Mouse (Mus musculus): ENCODE results near the gene Snai3. TPM values are rescaled to one million over a fixed set of nuclear protein-coding genes. Genes with fewer than 3 reads are reported as not detected.

Snai3 gene
- not detected in 2 replicates for polyA plus RNA-seq (2014; fragmentation: Nextera tagmentation; extraction: Ambion mirVana)

DNA sequence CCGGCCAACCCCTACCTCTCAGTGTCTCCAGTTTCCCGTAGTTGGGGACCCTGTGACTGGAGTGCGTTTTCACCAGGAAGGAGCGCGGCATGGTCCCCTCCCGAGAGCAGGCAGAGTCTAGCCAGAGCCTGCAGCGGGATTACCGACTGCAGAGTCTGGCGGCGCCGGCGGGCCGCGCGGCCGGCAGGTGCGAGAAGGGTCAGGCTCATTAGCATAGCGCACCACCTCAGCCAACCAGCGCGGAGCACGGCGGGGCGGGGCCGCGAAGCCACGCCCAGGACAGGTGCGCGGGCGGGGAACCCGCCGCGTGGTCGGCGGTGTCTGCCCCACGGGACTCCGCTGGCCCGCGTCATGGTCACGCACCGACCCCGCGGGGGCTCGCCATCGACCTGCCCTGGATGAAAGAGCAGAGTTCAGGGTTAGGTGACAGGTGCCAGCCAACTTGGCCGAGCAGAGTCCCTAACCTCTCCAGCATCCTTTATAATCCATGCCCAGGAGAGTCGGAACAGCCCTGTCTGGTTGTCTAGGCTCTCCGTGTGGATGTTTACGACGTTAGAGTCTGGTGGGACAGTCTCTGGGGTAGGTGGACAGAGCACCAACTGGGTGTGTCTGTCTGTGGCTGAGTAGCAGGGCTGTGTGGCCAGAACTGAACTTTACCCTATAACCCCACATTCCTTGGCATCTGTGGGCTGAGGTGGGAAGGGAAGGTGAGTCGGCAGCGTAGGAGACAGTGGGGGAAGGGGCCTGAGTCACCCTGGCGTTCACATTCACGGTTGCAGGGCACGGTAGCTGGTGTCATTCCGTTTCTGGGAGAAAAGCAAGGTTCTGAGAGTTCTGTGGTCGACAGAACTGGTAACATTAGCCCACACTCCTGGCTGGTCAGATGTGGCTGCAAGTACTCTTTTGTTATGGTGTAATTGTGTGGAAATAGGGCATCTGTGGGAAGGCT, at the start of gene Snai3:
Gene Snai3, minus strand, starts transcription at position 210 of the 949 bp plus-strand sequence.
- Histone ChIP-seq H3K4me2 (replicated peaks) (peak within 1 kb of the TSS; percentile 68), H3K4me1 (replicated peaks; ENCODE audit: control insufficient read depth, insufficient read depth, low read length) (peaks cover 10% of the 10 kb centered on the region), H3K27ac (no peak within 1 kb of the TSS), H3K36me3 (replicated peaks; ENCODE audit: control insufficient read depth, insufficient read depth) (0 out of 2 replicates have a peak, but pooled peaks cover 4% of the 10 kb centered on the region), H3K9ac (peak within 1 kb of the TSS; percentile 39), H3K9me3 (ENCODE audit: control insufficient read depth, low read length) (no peaks in the 10 kb centered on the region), H3K4me3 (replicated peaks; ENCODE audit: low read length) (peak within 1 kb of the TSS; percentile 32), H3K27me3 (ENCODE audit: control insufficient read depth, insufficient read depth, low read length) (peaks cover 54% of the 10 kb centered on the region)
- ATAC-seq (ENCODE audit: low FRiP score) (no peak; the same call in 1 of the 2 replicates), DNase-seq (ENCODE audit: low spot score) (peak; percentile 33)
- 2% methylated on average over 56 of the region's 56 CpGs for WGBS

DNA sequence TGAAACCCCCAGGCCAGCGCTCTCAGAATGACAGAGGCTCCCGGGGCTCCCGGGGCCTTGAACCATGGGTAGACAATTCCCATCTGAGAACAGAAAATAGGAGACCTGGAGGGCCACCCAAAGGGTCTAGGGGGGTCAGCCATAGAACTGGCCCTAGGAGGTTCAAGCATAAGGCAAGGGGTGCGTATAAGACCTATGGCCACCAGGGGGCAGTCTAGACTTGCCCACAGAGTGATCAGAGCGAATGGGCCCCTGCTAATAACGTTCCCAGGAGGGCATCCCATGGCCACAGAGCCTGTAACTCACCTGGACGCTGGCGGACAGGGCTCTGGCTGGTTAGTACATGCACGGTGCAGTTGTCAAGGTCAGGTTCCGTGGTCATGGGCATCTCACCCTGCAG, 40.3 kb upstream of the Snai3 start:
- no peaks in the 10 kb centered on the region for H3K36me3 ChIP-seq (replicated peaks; ENCODE audit: control insufficient read depth, insufficient read depth)
- 36% methylated on average over 10 of the region's 10 CpGs for WGBS
- H3K4me1 ChIP-seq (replicated peaks; ENCODE audit: control insufficient read depth, insufficient read depth, low read length), result no peaks in the 10 kb centered on the region
- DNase-seq (ENCODE audit: low spot score) (peak; percentile 84), ATAC-seq (ENCODE audit: low FRiP score) (0 out of 2 replicates have a peak, but pooled peaks have one; percentile 46)
- no peak overlapping the region for H3K27ac ChIP-seq
- no peak overlapping the region for H3K4me3 ChIP-seq (replicated peaks; ENCODE audit: low read length)
- H3K9ac ChIP-seq, result no peak overlapping the region
- no peak overlapping the region for H3K4me2 ChIP-seq (replicated peaks)
- H3K27me3 ChIP-seq (ENCODE audit: control insufficient read depth, insufficient read depth, low read length), result no peaks in the 10 kb centered on the region
- no peaks in the 10 kb centered on the region for H3K9me3 ChIP-seq (ENCODE audit: control insufficient read depth, low read length)

DNA sequence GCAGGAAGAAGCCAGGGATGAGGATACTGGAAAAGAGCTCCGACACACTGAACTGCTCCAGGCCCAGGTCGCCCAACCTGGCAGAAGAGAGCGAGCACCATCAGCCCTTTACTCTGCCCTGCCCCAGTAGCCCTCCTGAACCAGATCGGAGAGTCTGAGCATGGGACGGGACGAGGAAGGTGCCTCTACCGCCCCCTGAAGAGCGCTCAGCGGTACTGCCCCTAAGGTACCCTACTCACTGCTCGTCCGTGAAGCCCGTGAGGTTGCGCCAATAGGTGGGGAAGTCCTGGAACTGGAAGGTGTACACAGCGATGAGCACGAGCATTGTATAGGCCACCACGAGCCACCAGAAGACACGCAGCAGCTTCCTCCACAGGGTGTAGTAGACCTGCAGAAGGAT, 37.4 kb upstream of the Snai3 start:
- no peaks in the 10 kb centered on the region for H3K4me1 ChIP-seq (replicated peaks; ENCODE audit: control insufficient read depth, insufficient read depth, low read length)

DNA sequence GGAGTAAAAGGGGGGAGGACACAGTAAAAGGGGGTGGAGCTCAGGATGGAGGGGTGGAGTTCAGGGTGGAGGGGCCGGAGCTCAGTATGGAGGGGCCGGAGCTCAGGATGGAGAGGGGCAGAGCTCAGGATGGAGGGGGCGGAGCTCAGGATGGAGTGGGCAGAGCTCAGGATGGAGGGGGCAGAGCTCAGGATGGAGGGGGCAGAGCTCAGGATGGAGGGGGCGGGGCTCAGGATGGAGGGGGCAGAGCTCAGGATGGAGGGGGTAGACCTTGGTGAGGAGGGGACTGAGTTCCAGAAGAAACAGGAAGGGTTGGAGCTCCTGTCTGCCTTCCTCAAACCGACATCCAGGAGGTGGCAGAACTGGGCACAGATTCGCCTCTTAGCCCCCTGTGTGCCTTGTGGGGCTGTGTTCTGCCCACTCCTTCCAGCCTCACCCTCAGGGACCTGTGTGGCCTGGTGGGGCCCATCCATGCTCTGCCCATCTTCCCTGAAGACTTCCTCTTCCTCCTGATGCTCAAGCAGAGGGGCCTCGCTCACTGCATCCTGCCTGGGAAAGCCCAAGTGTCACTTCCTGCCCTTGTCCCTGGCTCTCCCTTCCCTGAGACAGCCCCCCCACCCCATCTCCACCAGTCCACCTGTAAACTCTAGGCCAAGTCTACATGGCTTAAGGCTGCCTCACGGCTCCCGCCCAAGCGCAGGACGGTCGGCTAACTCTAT, 36.6 kb upstream of the Snai3 start:
- H3K4me1 ChIP-seq (replicated peaks; ENCODE audit: control insufficient read depth, insufficient read depth, low read length), result no peaks in the 10 kb centered on the region
- no peaks in the 10 kb centered on the region for H3K9me3 ChIP-seq (ENCODE audit: control insufficient read depth, low read length)
- DNase-seq (ENCODE audit: low spot score), result no peak
- no peaks in the 10 kb centered on the region for H3K36me3 ChIP-seq (replicated peaks; ENCODE audit: control insufficient read depth, insufficient read depth)
- WGBS, result 82% methylated on average over 12 of the region's 12 CpGs
- H3K4me3 ChIP-seq (replicated peaks; ENCODE audit: low read length), result no peak overlapping the region
- H3K9ac ChIP-seq, result no peak overlapping the region
- no peaks in the 10 kb centered on the region for H3K27me3 ChIP-seq (ENCODE audit: control insufficient read depth, insufficient read depth, low read length)
- no peak overlapping the region for H3K27ac ChIP-seq
- no peak for ATAC-seq (ENCODE audit: low FRiP score)
- H3K4me2 ChIP-seq (replicated peaks), result no peak overlapping the region

More for the DNA sequence above, 37.4 kb upstream of the Snai3 start:
- Histone ChIP-seq H3K27ac (no peak overlapping the region), H3K4me3 (replicated peaks; ENCODE audit: low read length) (no peak overlapping the region), H3K4me2 (replicated peaks) (no peak overlapping the region), H3K36me3 (replicated peaks; ENCODE audit: control insufficient read depth, insufficient read depth) (no peaks in the 10 kb centered on the region), H3K9ac (no peak overlapping the region), H3K9me3 (ENCODE audit: control insufficient read depth, low read length) (no peaks in the 10 kb centered on the region), H3K27me3 (ENCODE audit: control insufficient read depth, insufficient read depth, low read length) (no peaks in the 10 kb centered on the region)
- DNase-seq (ENCODE audit: low spot score) (no peak), ATAC-seq (ENCODE audit: low FRiP score) (no peak)
- WGBS, result 66% methylated on average over 17 of the region's 17 CpGs

DNA sequence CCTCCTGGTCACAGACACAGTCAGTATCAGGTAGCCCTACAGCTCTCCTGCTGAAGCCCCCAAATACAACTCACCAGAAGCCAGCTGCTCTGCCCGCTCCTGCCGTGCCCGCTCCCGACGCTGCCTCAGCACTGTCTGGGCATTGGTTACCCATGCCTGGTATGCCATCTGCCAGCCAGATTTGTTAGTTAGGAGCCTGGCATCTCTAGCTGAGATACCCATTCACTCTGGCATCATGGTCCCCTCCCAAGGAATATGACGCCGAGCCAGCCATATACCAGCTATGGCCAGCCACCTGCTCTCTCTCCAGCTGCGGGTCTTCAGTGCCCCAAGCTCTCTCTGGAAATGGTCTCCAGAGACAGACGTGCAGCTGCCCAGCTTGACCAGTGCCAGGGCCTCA, 27.9 kb upstream of the Snai3 start:
- WGBS, result 89% methylated on average over 9 of the region's 9 CpGs
- H3K9me3 ChIP-seq (ENCODE audit: control insufficient read depth, low read length), result no peaks in the 10 kb centered on the region
- DNase-seq (ENCODE audit: low spot score) (no peak), ATAC-seq (ENCODE audit: low FRiP score) (no peak)
- peaks cover 17% of the 10 kb centered on the region for H3K36me3 ChIP-seq (replicated peaks; ENCODE audit: control insufficient read depth, insufficient read depth)
- no peaks in the 10 kb centered on the region for H3K27me3 ChIP-seq (ENCODE audit: control insufficient read depth, insufficient read depth, low read length)
- no peak overlapping the region for H3K9ac ChIP-seq
- H3K4me2 ChIP-seq (replicated peaks), result no peak overlapping the region
- no peak overlapping the region for H3K27ac ChIP-seq
- H3K4me3 ChIP-seq (replicated peaks; ENCODE audit: low read length), result no peak overlapping the region
- no peaks in the 10 kb centered on the region for H3K4me1 ChIP-seq (replicated peaks; ENCODE audit: control insufficient read depth, insufficient read depth, low read length)

DNA sequence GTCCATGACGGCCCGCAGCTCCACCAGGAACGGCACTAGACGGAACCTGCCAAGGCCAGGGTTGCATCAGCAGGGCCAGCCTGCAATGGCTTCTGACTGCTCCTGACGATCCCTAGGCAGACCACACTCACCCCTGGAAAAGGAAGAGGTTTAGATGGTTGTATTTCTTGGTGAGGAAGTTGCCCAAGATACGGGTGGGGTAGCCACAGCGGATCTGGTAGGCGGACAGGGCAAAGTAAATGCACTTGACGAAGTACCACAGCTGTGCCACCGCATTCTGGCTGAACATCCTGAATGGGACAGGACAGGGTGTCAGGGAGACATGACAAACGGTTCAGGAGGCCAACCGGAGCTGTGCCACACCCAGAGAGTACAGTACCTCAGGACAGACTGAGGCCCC, 24.3 kb upstream of the Snai3 start:
- no peak overlapping the region for H3K9ac ChIP-seq
- no peaks in the 10 kb centered on the region for H3K4me1 ChIP-seq (replicated peaks; ENCODE audit: control insufficient read depth, insufficient read depth, low read length)
- H3K4me2 ChIP-seq (replicated peaks), result no peak overlapping the region
- DNase-seq (ENCODE audit: low spot score) (no peak), ATAC-seq (ENCODE audit: low FRiP score) (no peak)
- H3K36me3 ChIP-seq (replicated peaks; ENCODE audit: control insufficient read depth, insufficient read depth), result peaks cover 47% of the 10 kb centered on the region
- no peaks in the 10 kb centered on the region for H3K27me3 ChIP-seq (ENCODE audit: control insufficient read depth, insufficient read depth, low read length)
- 94% methylated on average over 12 of the region's 12 CpGs for WGBS
- no peaks in the 10 kb centered on the region for H3K9me3 ChIP-seq (ENCODE audit: control insufficient read depth, low read length)
- H3K4me3 ChIP-seq (replicated peaks; ENCODE audit: low read length), result no peak overlapping the region
- no peak overlapping the region for H3K27ac ChIP-seq

DNA sequence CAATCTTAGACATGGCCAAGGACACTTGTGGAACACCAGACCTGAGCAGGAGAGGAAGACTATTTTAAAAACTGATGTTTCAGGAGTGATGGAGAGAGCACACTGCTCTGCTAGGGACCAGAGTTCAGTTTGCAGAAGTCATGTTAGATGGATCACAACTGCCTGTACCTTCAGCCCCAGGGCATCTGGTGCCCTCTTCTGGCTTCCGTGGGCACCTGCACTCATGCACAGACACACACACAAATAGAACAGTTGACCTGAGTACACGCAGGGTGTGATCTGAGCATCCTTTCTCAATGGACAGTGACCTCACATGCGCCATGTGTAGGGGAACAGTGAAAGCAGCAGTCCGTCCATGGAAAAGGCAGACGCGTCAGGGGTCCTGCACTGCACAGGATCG, 23.3 kb upstream of the Snai3 start:
- Histone ChIP-seq H3K27ac (no peak overlapping the region), H3K9ac (no peak overlapping the region), H3K4me3 (replicated peaks; ENCODE audit: low read length) (no peak overlapping the region), H3K9me3 (ENCODE audit: control insufficient read depth, low read length) (no peaks in the 10 kb centered on the region), H3K4me1 (replicated peaks; ENCODE audit: control insufficient read depth, insufficient read depth, low read length) (no peaks in the 10 kb centered on the region), H3K36me3 (replicated peaks; ENCODE audit: control insufficient read depth, insufficient read depth) (peaks cover 56% of the 10 kb centered on the region), H3K27me3 (ENCODE audit: control insufficient read depth, insufficient read depth, low read length) (no peaks in the 10 kb centered on the region), H3K4me2 (replicated peaks) (no peak overlapping the region)
- no peak for DNase-seq (ENCODE audit: low spot score)
- WGBS, result 99% methylated on average over 7 of the region's 7 CpGs
- ATAC-seq (ENCODE audit: low FRiP score), result no peak

DNA sequence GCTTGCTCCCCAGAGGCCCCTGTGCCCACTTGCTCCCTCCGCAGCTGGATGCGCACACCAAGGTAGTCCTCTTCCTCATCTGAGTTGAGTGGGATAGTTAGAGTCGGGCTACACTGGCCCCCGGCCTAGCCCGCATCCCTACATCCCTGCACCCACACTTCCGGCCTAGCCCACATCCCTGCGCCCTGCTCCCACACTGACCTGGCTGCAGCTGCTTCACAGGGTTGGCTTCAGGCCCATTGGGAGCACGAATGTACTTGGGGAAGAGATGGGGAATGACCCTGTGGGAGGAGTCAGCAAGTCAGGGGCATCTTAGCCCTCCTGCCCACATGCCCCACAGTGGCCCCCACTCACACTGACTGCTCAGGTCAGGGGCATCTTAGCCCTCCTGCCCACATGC, 21.9 kb upstream of the Snai3 start:
- peaks cover 67% of the 10 kb centered on the region for H3K36me3 ChIP-seq (replicated peaks; ENCODE audit: control insufficient read depth, insufficient read depth)
- H3K9me3 ChIP-seq (ENCODE audit: control insufficient read depth, low read length), result no peaks in the 10 kb centered on the region
- no peak overlapping the region for H3K27ac ChIP-seq
- H3K4me3 ChIP-seq (replicated peaks; ENCODE audit: low read length), result no peak overlapping the region
- H3K4me2 ChIP-seq (replicated peaks), result no peak overlapping the region
- WGBS, result 98% methylated on average over 8 of the region's 8 CpGs
- H3K27me3 ChIP-seq (ENCODE audit: control insufficient read depth, insufficient read depth, low read length), result no peaks in the 10 kb centered on the region
- no peak for DNase-seq (ENCODE audit: low spot score)
- H3K9ac ChIP-seq, result no peak overlapping the region
- ATAC-seq (ENCODE audit: low FRiP score), result no peak
- H3K4me1 ChIP-seq (replicated peaks; ENCODE audit: control insufficient read depth, insufficient read depth, low read length), result no peaks in the 10 kb centered on the region

DNA sequence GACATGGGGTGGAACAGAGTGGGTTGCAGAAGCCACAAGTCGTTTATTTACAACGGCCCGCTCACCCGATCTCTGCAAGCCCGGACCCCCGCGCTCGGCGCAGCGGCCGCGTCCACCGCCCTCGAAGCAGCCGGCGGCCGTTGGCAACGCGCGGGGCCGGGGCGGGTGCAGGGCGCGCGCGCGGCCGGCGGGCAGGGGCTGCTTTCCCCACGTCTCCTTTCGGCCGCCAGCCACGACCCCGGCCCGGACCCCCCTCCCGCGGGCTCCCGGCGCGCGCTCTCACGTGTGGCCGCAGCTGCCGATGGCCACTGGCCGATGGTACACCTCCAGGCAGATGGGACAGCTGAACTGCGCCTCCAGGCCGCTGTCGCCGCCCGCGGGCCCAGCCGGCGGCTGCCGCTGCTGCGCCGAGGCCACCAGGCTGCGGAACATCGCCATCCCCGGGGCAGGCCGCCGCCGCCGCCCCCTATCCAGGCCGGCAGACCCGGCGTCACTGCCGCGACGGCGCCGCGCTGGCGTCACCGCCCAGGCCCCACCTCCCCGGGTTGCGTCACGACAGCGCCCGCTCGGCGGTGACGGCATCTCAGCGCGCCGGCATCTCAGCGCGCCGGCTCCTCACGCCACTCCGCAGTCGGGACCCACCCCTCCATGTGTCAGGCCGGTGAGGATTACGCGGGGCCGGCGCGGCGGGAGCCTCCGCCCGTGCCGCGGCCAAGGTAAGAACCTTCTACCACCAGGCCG, 15.2 kb upstream of the Snai3 start, which contains the start of the genes Rnf166 and Ctu2:
Gene Rnf166, minus strand, starts transcription at position 485 of the 741 bp plus-strand sequence.
Gene Ctu2, plus strand, starts transcription at position 564 of the 741 bp plus-strand sequence.
- under 1% methylated on average over 89 of the region's 103 CpGs for WGBS
- peak; percentile 96 for DNase-seq (ENCODE audit: low spot score)
- Histone ChIP-seq H3K4me3 (replicated peaks; ENCODE audit: low read length) (peak within 1 kb of the TSS; percentile 99), H3K27me3 (ENCODE audit: control insufficient read depth, insufficient read depth, low read length) (no peaks in the 10 kb centered on the region), H3K4me1 (replicated peaks; ENCODE audit: control insufficient read depth, insufficient read depth, low read length) (peaks cover 20% of the 10 kb centered on the region), H3K36me3 (replicated peaks; ENCODE audit: control insufficient read depth, insufficient read depth) (peaks cover 48% of the 10 kb centered on the region), H3K9ac (peak within 1 kb of the TSS; percentile 94), H3K4me2 (replicated peaks) (peak within 1 kb of the TSS; percentile 93), H3K27ac (peak within 1 kb of the TSS; percentile 86), H3K9me3 (ENCODE audit: control insufficient read depth, low read length) (no peaks in the 10 kb centered on the region)
- ATAC-seq (ENCODE audit: low FRiP score), result peak; percentile 94

Data from hindbrain, embryonic 14.5 days (tissue).